Mouse (Mus musculus) stomach, embryonic 15.5 days (tissue): ENCODE results near the gene Mreg. TPM values are rescaled to one million over a fixed set of nuclear protein-coding genes. Genes with fewer than 3 reads are reported as not detected.

Experiments used
- ATAC-seq: fragments of 200-750 bp; cut with Nextera tagmentation; 2 replicates; pipeline ENCODE4 v1.8.0; 2017; ENCODE audit warnings: low read depth, moderate number of reproducible peaks, moderate TSS enrichment; ENCODE audit not compliant: insufficient read depth, low FRiP score
- H3K27ac ChIP-seq: fragments of 300-500 bp; sonication (generic); 2 replicates; pipeline ENCODE4 v1.5.1; 2015; ENCODE audit warnings: mild to moderate bottlenecking, inconsistent platforms
- H3K27me3 ChIP-seq: fragments of 300-500 bp; sonication (generic); replicated peaks from 2 replicates; pipeline ENCODE4 v1.6.1; 2015; ENCODE audit warnings: inconsistent platforms
- H3K36me3 ChIP-seq: fragments of 300-500 bp; sonication (generic); 2 replicates; pipeline ENCODE4 v1.6.1; 2015; ENCODE audit warnings: inconsistent platforms
- H3K4me1 ChIP-seq: fragments of 300-500 bp; sonication (generic); 2 replicates; pipeline ENCODE4 v1.6.1; 2015; ENCODE audit warnings: inconsistent platforms
- H3K4me2 ChIP-seq: fragments of 300-500 bp; sonication (generic); 2 replicates; pipeline ENCODE4 v1.6.1; 2015; ENCODE audit warnings: mild to moderate bottlenecking, inconsistent platforms
- H3K4me3 ChIP-seq: fragments of 300-500 bp; sonication (generic); replicated peaks from 2 replicates; pipeline ENCODE4 v1.5.1; 2015; ENCODE audit warnings: inconsistent platforms
- H3K9ac ChIP-seq: fragments of 300-500 bp; sonication (generic); 2 replicates; pipeline ENCODE4 v1.6.1; 2015; ENCODE audit warnings: inconsistent platforms
- H3K9me3 ChIP-seq: fragments of 300-500 bp; sonication (generic); 2 replicates; pipeline ENCODE4 v1.6.1; 2016; ENCODE audit warnings: inconsistent platforms
- WGBS: fragments of 180-500 bp; shearing (Covaris S2); methylation state at CpG from one replicate; pipeline ENCODE4 v1.1.7; 2015; 5-methylcytosine and 5-hydroxymethylcytosine counted together
- polyA plus RNA-seq: library from polyadenylated mRNA; unstranded; fragments of >200 nt; fragmentation: Nextera tagmentation; extraction: Ambion mirVana; gene quantifications from 2 replicates; pipeline ENCODE4 v1.2.1, GENCODE M21; 2015

Mreg gene
- polyA plus RNA-seq, 1 experiment from 2014 or later, result 9.7 TPM

DNA sequence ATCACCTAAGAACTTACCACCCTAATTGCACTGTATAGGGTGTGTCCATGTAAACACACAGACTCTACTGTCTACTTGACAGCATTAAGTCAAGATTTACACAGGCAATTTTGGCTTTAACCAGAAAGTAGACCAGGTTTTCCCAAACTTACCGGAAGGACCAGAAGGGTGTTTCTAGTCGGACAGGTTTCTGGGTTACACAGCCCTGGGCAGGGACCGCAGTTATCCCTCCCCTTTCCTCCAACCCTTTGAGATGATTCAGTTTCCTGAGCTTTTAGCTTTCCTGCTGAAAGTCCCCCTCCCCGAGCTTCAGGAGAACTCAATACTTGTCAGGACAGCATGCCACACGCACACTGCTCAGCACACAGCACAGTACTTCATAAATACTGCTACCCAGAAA, 26.0 kb downstream of the Mreg start:
- Histone ChIP-seq H3K4me1 (0 out of 2 replicates have a peak, but pooled peaks cover 3% of the 10 kb centered on the region), H3K4me2 (no peak overlapping the region), H3K27me3 (no peaks in the 10 kb centered on the region), H3K9ac (no peak overlapping the region), H3K9me3 (no peaks in the 10 kb centered on the region), H3K4me3 (no peak overlapping the region), H3K36me3 (no peaks in the 10 kb centered on the region), H3K27ac (no peak overlapping the region)
- no peak for ATAC-seq
- 55% methylated on average over 5 of the region's 5 CpGs for WGBS

DNA sequence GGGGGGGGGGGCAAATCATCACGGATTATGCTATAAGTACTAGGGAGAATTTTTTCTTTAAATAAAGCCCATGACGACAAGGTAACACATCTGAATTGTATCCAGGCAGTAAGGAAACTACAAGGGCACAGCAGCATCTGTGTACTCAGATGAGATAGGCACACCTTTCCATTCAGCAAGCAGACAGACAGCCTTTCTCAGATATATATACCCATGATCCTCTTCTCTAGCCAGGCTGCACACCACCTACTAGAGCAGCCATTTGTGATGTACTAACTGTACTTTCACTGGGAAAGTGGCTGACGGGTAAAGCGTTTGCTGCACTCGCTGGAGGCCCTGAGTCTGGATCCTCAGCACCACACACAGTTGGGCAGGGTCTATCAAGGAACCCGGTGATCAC, 28.6 kb downstream of the Mreg start:
- peak overlapping the region; percentile 38; the same call in 1 of the 2 replicates for H3K4me2 ChIP-seq
- no peaks in the 10 kb centered on the region for H3K36me3 ChIP-seq
- no peaks in the 10 kb centered on the region for H3K27me3 ChIP-seq
- H3K4me3 ChIP-seq, result no peak overlapping the region
- H3K4me1 ChIP-seq, result 0 out of 2 replicates have a peak, but pooled peaks cover 3% of the 10 kb centered on the region
- no peak overlapping the region for H3K27ac ChIP-seq
- H3K9ac ChIP-seq, result no peak overlapping the region
- no peaks in the 10 kb centered on the region for H3K9me3 ChIP-seq
- ATAC-seq, result peak; percentile 16; the same call in 1 of the 2 replicates
- WGBS, result 52% methylated on average over 6 of the region's 6 CpGs

DNA sequence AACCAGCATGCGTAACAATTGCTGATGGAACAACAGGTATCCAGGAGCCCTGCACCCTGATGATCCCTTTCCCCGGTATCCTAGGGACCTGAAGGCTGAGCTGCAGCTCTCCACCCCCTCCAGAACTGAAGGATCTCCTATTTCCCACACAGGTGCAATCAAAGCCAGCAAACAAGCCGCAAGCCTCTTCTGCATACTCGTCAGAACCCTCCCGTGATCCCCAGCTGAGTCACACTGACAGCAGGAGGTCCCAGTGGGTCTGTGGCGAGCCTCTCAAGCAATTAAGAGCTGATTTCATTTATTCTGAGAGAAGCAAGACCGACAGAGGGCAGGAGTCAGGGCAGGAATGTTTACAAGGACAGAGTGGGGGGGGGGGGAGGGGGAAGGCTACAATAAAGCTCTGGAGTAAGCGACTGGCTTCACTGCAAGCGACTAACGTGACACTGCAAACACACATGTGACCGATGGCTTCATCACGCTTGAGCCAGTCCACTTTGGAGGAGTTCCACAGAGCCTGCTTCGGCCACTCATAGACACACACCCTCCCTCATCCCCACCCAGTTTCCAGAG, 29.1 kb downstream of the Mreg start:
- Histone ChIP-seq H3K4me2 (peak overlapping the region; percentile 38), H3K9me3 (no peaks in the 10 kb centered on the region), H3K9ac (no peak overlapping the region), H3K4me1 (0 out of 2 replicates have a peak, but pooled peaks cover 3% of the 10 kb centered on the region), H3K4me3 (no peak overlapping the region), H3K36me3 (no peaks in the 10 kb centered on the region), H3K27ac (no peak overlapping the region), H3K27me3 (no peaks in the 10 kb centered on the region)
- 6% methylated on average over 13 of the region's 13 CpGs for WGBS
- peak; percentile 66 for ATAC-seq

DNA sequence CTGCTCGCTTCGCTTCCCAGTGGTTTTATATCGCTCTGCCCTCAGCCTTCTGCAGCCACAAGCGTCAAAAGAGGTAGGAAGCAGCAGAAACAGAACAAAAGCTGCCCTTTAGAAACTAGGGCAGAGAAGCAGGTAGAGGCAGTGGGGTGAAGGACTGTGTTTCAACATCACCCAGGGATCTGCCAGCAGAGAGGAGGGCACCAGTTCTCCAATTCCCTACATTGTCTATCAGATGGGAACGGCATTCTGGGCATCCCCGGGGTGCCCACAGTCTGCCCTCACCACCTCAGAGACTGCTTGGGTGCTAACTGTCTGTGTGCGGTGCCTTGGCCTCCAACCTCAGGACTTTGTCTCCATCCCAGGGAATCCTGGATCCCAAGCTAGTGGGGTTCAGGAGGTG, 32.2 kb downstream of the Mreg start:
- no peak overlapping the region for H3K4me3 ChIP-seq
- no peaks in the 10 kb centered on the region for H3K36me3 ChIP-seq
- H3K4me2 ChIP-seq, result no peak overlapping the region
- no peak for ATAC-seq
- H3K27ac ChIP-seq, result no peak overlapping the region
- 0 out of 2 replicates have a peak, but pooled peaks cover 3% of the 10 kb centered on the region for H3K4me1 ChIP-seq
- no peak overlapping the region for H3K9ac ChIP-seq
- H3K27me3 ChIP-seq, result no peaks in the 10 kb centered on the region
- H3K9me3 ChIP-seq, result no peaks in the 10 kb centered on the region
- WGBS, result 89% methylated on average over 7 of the region's 7 CpGs

DNA sequence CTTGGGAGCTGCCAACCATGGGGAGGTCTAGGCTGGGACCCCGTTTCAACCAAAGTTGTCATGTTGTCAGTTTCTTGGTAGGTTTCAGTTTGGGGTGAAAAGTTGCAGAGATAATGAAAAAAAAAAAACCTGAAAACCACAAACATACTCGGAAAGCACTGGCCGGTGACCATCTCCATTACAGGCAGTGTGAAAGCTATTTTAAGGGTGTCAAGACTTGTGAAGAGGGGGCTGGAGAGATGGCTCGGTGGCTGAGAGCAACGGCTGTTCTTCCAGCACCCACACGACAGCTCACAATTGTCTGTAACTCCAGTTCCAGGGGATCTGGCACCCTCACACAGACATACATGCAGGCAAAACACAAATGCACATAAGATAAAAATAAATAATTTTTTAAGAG, 35.9 kb downstream of the Mreg start:
- no peak overlapping the region for H3K27ac ChIP-seq
- H3K27me3 ChIP-seq, result no peaks in the 10 kb centered on the region
- no peak overlapping the region for H3K9ac ChIP-seq
- H3K4me3 ChIP-seq, result no peak overlapping the region
- H3K4me2 ChIP-seq, result no peak overlapping the region
- no peaks in the 10 kb centered on the region for H3K9me3 ChIP-seq
- WGBS, result 63% methylated on average over 6 of the region's 6 CpGs
- no peaks in the 10 kb centered on the region for H3K36me3 ChIP-seq
- H3K4me1 ChIP-seq, result no peaks in the 10 kb centered on the region
- ATAC-seq, result no peak

DNA sequence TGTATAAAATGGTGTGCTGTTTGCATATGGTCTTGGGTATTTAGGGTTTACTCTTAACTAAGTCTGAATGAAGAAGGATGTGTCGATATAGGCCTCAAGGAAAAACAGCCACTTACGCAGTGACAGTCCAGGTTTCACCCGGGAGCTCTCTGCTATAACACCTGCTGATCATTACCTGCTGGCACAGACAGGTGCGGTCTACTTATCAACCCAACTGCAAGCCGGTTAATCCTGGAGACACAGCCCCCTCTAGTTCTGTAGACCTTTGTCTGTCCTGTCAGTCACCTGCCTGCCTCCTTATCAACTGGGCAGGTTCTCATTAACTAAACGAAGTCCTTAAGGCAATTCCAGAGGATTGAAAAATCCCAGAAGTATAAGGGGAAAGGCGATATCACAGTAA, 37.9 kb downstream of the Mreg start:
- Histone ChIP-seq H3K27ac (no peak overlapping the region), H3K9me3 (no peaks in the 10 kb centered on the region), H3K4me3 (no peak overlapping the region), H3K4me1 (no peaks in the 10 kb centered on the region), H3K4me2 (no peak overlapping the region), H3K36me3 (no peaks in the 10 kb centered on the region), H3K9ac (no peak overlapping the region), H3K27me3 (no peaks in the 10 kb centered on the region)
- ATAC-seq, result no peak
- 61% methylated on average over 7 of the region's 7 CpGs for WGBS

DNA sequence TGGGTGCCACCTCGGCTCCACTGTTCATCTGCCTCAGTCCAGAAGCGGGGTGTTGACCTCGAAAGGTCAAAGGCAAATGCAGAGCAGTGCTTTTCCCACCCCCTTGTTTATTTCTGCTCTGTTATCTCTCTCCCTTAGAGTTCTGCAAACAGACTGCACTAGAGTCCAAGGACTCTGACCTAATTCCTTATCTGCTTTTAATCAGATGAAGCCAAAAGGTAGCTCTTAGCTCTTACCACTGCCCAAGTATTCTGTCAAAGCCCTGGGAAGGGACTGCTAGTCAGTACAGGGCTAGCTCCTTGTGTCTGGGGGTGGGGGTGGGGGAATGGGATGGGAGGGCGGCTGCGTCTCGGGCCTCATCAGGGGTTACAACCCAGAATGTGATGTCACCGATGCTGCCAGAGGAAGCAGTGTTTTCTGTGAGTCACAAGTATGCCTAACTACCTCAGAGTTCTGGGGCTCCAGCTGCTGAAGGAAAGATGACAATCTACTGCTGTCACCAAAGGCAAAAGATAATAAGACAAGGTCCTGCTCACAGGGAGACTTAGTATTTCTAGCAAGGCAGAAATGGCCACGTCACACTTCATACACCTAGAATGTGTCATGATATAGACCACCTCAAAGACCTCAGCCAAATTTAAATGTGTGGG, 38.6 kb downstream of the Mreg start:
- no peak overlapping the region for H3K4me3 ChIP-seq
- H3K4me2 ChIP-seq, result no peak overlapping the region
- H3K36me3 ChIP-seq, result no peaks in the 10 kb centered on the region
- no peaks in the 10 kb centered on the region for H3K27me3 ChIP-seq
- no peaks in the 10 kb centered on the region for H3K9me3 ChIP-seq
- ATAC-seq, result 0 out of 2 replicates have a peak, but pooled peaks have one; percentile 61
- no peak overlapping the region for H3K27ac ChIP-seq
- WGBS, result 34% methylated on average over 8 of the region's 8 CpGs
- no peaks in the 10 kb centered on the region for H3K4me1 ChIP-seq
- no peak overlapping the region for H3K9ac ChIP-seq

DNA sequence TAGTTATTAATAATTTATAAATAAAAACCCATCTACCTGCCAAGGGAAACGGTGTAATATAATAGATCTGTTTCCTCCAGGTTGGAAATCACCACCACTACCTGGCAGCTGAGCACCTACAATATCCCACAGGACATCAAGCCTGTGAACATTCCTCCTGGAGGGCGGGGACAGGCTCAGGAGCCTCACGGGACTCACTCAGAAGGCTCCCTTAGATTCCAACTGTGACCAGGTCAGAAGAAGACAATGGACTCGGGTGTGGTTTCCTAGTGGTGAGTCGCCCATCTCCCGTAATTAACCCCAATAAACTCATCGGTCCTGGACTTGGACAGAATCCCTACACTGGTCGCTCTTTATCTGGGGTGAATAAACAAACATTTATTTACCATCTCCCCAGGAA, 39.3 kb downstream of the Mreg start:
- 0 out of 2 replicates have a peak, but pooled peaks have one; percentile 21 for ATAC-seq
- Histone ChIP-seq H3K36me3 (no peaks in the 10 kb centered on the region), H3K9me3 (no peaks in the 10 kb centered on the region), H3K27ac (no peak overlapping the region), H3K4me1 (no peaks in the 10 kb centered on the region), H3K4me2 (no peak overlapping the region), H3K9ac (no peak overlapping the region), H3K4me3 (no peak overlapping the region), H3K27me3 (no peaks in the 10 kb centered on the region)
- WGBS, result 71% methylated on average over 8 of the region's 8 CpGs

DNA sequence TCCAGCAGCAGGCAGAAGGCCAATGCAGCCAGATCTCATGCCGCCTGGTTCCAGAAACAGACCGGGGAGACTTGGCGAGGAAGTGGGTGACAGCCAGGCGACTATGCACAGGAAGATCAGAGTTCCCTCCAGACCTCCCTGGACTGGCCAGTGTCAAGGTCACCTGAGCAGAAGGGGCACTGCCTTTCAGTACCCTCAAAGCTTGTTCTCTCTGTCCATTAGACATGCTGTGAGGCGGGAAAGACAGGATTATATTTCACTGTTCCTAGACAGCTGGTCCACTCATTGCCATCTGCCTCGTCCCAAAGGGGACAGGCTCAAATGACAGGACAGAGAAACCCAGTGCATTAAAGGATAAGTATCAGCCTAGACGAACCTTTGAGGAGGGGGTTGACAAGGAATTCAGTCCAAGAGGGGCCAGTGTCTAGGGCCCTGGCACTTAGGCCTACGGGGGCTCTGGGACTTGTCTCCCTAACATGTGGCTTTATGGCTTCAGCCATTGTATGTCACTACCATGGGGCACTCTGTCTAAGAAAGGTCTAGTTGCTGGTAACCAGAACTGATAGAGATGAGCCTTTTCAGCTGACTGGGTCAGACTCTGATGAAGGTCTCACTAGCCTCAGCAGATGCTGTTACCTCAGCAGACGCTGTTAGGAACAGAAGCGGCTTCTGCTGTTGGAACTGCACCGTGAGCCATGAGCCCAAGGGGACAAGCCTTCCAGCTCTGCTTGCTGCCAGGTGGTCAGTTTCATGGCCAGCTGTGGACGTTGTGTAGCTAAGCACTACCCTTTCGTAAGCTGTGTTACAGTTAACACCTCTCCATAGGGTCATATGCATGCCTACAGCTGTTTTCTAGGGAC, 40.9 kb downstream of the Mreg start:
- H3K9ac ChIP-seq, result no peak overlapping the region
- H3K4me3 ChIP-seq, result no peak overlapping the region
- ATAC-seq, result no peak
- 74% methylated on average over 13 of the region's 13 CpGs for WGBS
- H3K27ac ChIP-seq, result no peak overlapping the region
- no peaks in the 10 kb centered on the region for H3K9me3 ChIP-seq
- no peaks in the 10 kb centered on the region for H3K36me3 ChIP-seq
- H3K4me2 ChIP-seq, result no peak overlapping the region
- no peaks in the 10 kb centered on the region for H3K4me1 ChIP-seq
- H3K27me3 ChIP-seq, result no peaks in the 10 kb centered on the region

DNA sequence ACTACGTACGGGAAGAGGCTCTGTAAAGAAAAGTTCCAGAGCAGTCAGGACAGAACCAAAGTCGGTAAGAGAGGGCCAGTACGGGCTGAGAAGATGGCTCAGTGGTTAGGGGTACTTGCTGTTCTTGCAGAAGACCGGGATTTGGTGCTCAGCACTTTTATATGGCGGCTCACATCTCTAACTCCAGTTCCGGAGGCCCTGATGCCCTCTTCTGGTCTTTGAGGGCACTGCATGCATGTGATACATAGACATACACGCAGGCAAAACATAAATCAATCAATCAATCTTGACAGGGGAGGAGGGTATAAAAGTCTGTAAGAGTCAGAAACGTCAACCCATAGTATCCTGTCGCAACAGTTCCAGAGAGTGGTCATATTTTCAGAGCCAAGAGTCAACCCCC, 45.1 kb downstream of the Mreg start:
- WGBS, result 93% methylated on average over 10 of the region's 10 CpGs
- Histone ChIP-seq H3K4me3 (no peak overlapping the region), H3K36me3 (no peaks in the 10 kb centered on the region), H3K9me3 (no peaks in the 10 kb centered on the region), H3K27ac (no peak overlapping the region), H3K4me1 (no peaks in the 10 kb centered on the region), H3K9ac (no peak overlapping the region), H3K27me3 (no peaks in the 10 kb centered on the region), H3K4me2 (no peak overlapping the region)
- no peak for ATAC-seq

DNA sequence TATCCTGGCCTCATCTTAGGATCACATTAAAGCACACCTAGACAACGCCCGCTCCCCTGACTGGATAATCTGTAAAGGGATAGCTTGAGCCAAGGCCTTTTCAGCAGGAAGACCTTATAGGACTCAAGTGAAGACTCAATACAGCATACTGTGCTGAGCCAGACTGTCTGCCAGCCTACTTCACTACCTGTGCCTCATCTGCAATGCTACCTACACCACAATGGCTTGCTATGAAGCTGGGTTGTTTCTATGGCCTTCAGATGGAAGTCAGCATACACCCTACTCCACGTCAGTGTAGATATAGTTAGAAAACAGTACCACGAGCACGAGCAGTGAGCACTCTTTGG, 45.7 kb downstream of the Mreg start:
- Histone ChIP-seq H3K27me3 (no peaks in the 10 kb centered on the region), H3K27ac (no peak overlapping the region), H3K9me3 (no peaks in the 10 kb centered on the region), H3K4me1 (no peaks in the 10 kb centered on the region), H3K4me3 (no peak overlapping the region), H3K36me3 (no peaks in the 10 kb centered on the region), H3K4me2 (no peak overlapping the region), H3K9ac (no peak overlapping the region)
- WGBS, result 94% methylated on average over 5 of the region's 5 CpGs
- no peak for ATAC-seq
